Mouse (Mus musculus) stomach, embryonic 15.5 days (tissue): ENCODE measurements around the gene Fxyd5. TPM values are rescaled to one million over a fixed set of nuclear protein-coding genes. Genes with fewer than 3 reads are reported as not detected.

Source experiments
- ATAC-seq: fragments of 200-750 bp; cut with Nextera tagmentation; 2 replicates; pipeline ENCODE4 v1.8.0; 2017; ENCODE audit warnings: low read depth, moderate number of reproducible peaks, moderate TSS enrichment; ENCODE audit not compliant: insufficient read depth, low FRiP score
- H3K27ac ChIP-seq: fragments of 300-500 bp; sonication (generic); 2 replicates; pipeline ENCODE4 v1.5.1; 2015; ENCODE audit warnings: mild to moderate bottlenecking, inconsistent platforms
- H3K27me3 ChIP-seq: fragments of 300-500 bp; sonication (generic); replicated peaks from 2 replicates; pipeline ENCODE4 v1.6.1; 2015; ENCODE audit warnings: inconsistent platforms
- H3K36me3 ChIP-seq: fragments of 300-500 bp; sonication (generic); 2 replicates; pipeline ENCODE4 v1.6.1; 2015; ENCODE audit warnings: inconsistent platforms
- H3K4me1 ChIP-seq: fragments of 300-500 bp; sonication (generic); 2 replicates; pipeline ENCODE4 v1.6.1; 2015; ENCODE audit warnings: inconsistent platforms
- H3K4me2 ChIP-seq: fragments of 300-500 bp; sonication (generic); 2 replicates; pipeline ENCODE4 v1.6.1; 2015; ENCODE audit warnings: mild to moderate bottlenecking, inconsistent platforms
- H3K4me3 ChIP-seq: fragments of 300-500 bp; sonication (generic); replicated peaks from 2 replicates; pipeline ENCODE4 v1.5.1; 2015; ENCODE audit warnings: inconsistent platforms
- H3K9ac ChIP-seq: fragments of 300-500 bp; sonication (generic); 2 replicates; pipeline ENCODE4 v1.6.1; 2015; ENCODE audit warnings: inconsistent platforms
- H3K9me3 ChIP-seq: fragments of 300-500 bp; sonication (generic); 2 replicates; pipeline ENCODE4 v1.6.1; 2016; ENCODE audit warnings: inconsistent platforms
- WGBS: fragments of 180-500 bp; shearing (Covaris S2); methylation state at CpG from one replicate; pipeline ENCODE4 v1.1.7; 2015; 5-methylcytosine and 5-hydroxymethylcytosine counted together
- polyA plus RNA-seq: library from polyadenylated mRNA; unstranded; fragments of >200 nt; fragmentation: Nextera tagmentation; extraction: Ambion mirVana; gene quantifications from 2 replicates; pipeline ENCODE4 v1.2.1, GENCODE M21; 2015

Fxyd5 gene
- 27.1 and 29.0 TPM in 2 replicates for polyA plus RNA-seq

GRCm38 (mm10) chr7:31042431-31042910 lies at the start of gene Fxyd5:
Fxyd5 (minus strand) TSS chr7:31042481.
- Histone ChIP-seq H3K27me3 (peaks cover 16% of the 10 kb centered on the region; the same call in 1 of the 2 replicates), H3K9me3 (no peaks in the 10 kb centered on the region), H3K27ac (0 out of 2 replicates have a peak within 1 kb of the TSS, but pooled peaks have one; percentile 2), H3K4me3 (peak within 1 kb of the TSS; percentile 30), H3K4me1 (peaks cover 12% of the 10 kb centered on the region; the same call in 1 of the 2 replicates), H3K9ac (no peak within 1 kb of the TSS), H3K36me3 (no peaks in the 10 kb centered on the region), H3K4me2 (peak within 1 kb of the TSS; percentile 62)
- ATAC-seq, result no peak
- WGBS, result 47% methylated on average over 10 of the region's 10 CpGs

GRCm38 (mm10) chr7:31089721-31090120 lies 47.4 kb upstream of the Fxyd5 start:
- Histone ChIP-seq H3K4me1 (peaks cover 3% of the 10 kb centered on the region), H3K27ac (no peak overlapping the region), H3K4me2 (no peak overlapping the region), H3K4me3 (no peak overlapping the region), H3K9ac (no peak overlapping the region), H3K27me3 (no peaks in the 10 kb centered on the region), H3K9me3 (no peaks in the 10 kb centered on the region), H3K36me3 (no peaks in the 10 kb centered on the region)
- WGBS, result 63% methylated on average over 2 of the region's 2 CpGs
- no peak for ATAC-seq

- WGBS, result 70% methylated on average over 3 of the region's 3 CpGs
Observed at GRCm38 (mm10) chr7:31088206-31088605, 45.9 kb upstream of the Fxyd5 start.

GRCm38 (mm10) chr7:31087262-31087661 lies 45.0 kb upstream of the Fxyd5 start:
- Histone ChIP-seq H3K4me1 (peaks cover 17% of the 10 kb centered on the region), H3K27me3 (no peaks in the 10 kb centered on the region), H3K4me3 (no peak overlapping the region), H3K36me3 (no peaks in the 10 kb centered on the region), H3K9ac (no peak overlapping the region), H3K9me3 (no peaks in the 10 kb centered on the region), H3K27ac (no peak overlapping the region), H3K4me2 (no peak overlapping the region)
- 56% methylated on average over 2 of the region's 2 CpGs for WGBS
- ATAC-seq, result no peak

More at GRCm38 (mm10) chr7:31088206-31088605, 45.9 kb upstream of the Fxyd5 start:
- no peaks in the 10 kb centered on the region for H3K27me3 ChIP-seq
- H3K36me3 ChIP-seq, result no peaks in the 10 kb centered on the region
- H3K4me1 ChIP-seq, result peaks cover 12% of the 10 kb centered on the region
- no peaks in the 10 kb centered on the region for H3K9me3 ChIP-seq
- no peak for ATAC-seq
- H3K27ac ChIP-seq, result no peak overlapping the region
- no peak overlapping the region for H3K4me2 ChIP-seq
- H3K9ac ChIP-seq, result no peak overlapping the region
- H3K4me3 ChIP-seq, result no peak overlapping the region

- no peak for ATAC-seq
- H3K4me3 ChIP-seq, result no peak overlapping the region
- no peaks in the 10 kb centered on the region for H3K9me3 ChIP-seq
- H3K36me3 ChIP-seq, result no peaks in the 10 kb centered on the region
- H3K4me1 ChIP-seq, result peaks cover 17% of the 10 kb centered on the region
- no peaks in the 10 kb centered on the region for H3K27me3 ChIP-seq
- no peak overlapping the region for H3K4me2 ChIP-seq
- no peak overlapping the region for H3K9ac ChIP-seq
- 87% methylated on average over 9 of the region's 9 CpGs for WGBS
- peak overlapping the region; percentile 49; the same call in 1 of the 2 replicates for H3K27ac ChIP-seq
Observed at GRCm38 (mm10) chr7:31086175-31086755, 44.0 kb upstream of the Fxyd5 start.

- H3K4me2 ChIP-seq, result no peak overlapping the region
Observed at GRCm38 (mm10) chr7:31085171-31085570, 42.9 kb upstream of the Fxyd5 start.

GRCm38 (mm10) chr7:31084140-31084539 lies 41.9 kb upstream of the Fxyd5 start:
- no peak overlapping the region for H3K9ac ChIP-seq

More at GRCm38 (mm10) chr7:31085171-31085570, 42.9 kb upstream of the Fxyd5 start:
- Histone ChIP-seq H3K4me1 (peaks cover 17% of the 10 kb centered on the region), H3K27me3 (no peaks in the 10 kb centered on the region), H3K4me3 (no peak overlapping the region), H3K36me3 (no peaks in the 10 kb centered on the region), H3K9ac (no peak overlapping the region), H3K27ac (peak overlapping the region; percentile 49), H3K9me3 (no peaks in the 10 kb centered on the region)
- 54% methylated on average over 3 of the region's 3 CpGs for WGBS
- peak; percentile 78 for ATAC-seq

GRCm38 (mm10) chr7:31082831-31083588 lies 40.7 kb upstream of the Fxyd5 start:
- H3K36me3 ChIP-seq, result no peaks in the 10 kb centered on the region
- peak overlapping the region; percentile 35; the same call in 1 of the 2 replicates for H3K27ac ChIP-seq
- 64% methylated on average over 14 of the region's 14 CpGs for WGBS
- no peak overlapping the region for H3K9ac ChIP-seq
- H3K4me1 ChIP-seq, result peaks cover 17% of the 10 kb centered on the region
- no peak for ATAC-seq
- H3K9me3 ChIP-seq, result no peaks in the 10 kb centered on the region
- no peak overlapping the region for H3K4me2 ChIP-seq
- no peaks in the 10 kb centered on the region for H3K27me3 ChIP-seq
- H3K4me3 ChIP-seq, result no peak overlapping the region

More at GRCm38 (mm10) chr7:31084140-31084539, 41.9 kb upstream of the Fxyd5 start:
- Histone ChIP-seq H3K4me2 (no peak overlapping the region), H3K4me3 (no peak overlapping the region), H3K27ac (peak overlapping the region; percentile 63; the same call in 1 of the 2 replicates), H3K4me1 (peaks cover 17% of the 10 kb centered on the region), H3K27me3 (no peaks in the 10 kb centered on the region), H3K9me3 (no peaks in the 10 kb centered on the region), H3K36me3 (no peaks in the 10 kb centered on the region)
- no peak for ATAC-seq
- WGBS, result 39% methylated on average over 9 of the region's 9 CpGs

GRCm38 (mm10) chr7:31082106-31082505 lies 39.8 kb upstream of the Fxyd5 start:
- no peak overlapping the region for H3K4me2 ChIP-seq
- no peak overlapping the region for H3K27ac ChIP-seq
- no peak overlapping the region for H3K9ac ChIP-seq
- ATAC-seq, result no peak
- H3K36me3 ChIP-seq, result no peaks in the 10 kb centered on the region
- no peaks in the 10 kb centered on the region for H3K9me3 ChIP-seq
- no peaks in the 10 kb centered on the region for H3K27me3 ChIP-seq
- H3K4me1 ChIP-seq, result peaks cover 17% of the 10 kb centered on the region
- H3K4me3 ChIP-seq, result no peak overlapping the region

- Histone ChIP-seq H3K27ac (no peak overlapping the region), H3K4me2 (no peak overlapping the region), H3K9ac (no peak overlapping the region), H3K9me3 (no peaks in the 10 kb centered on the region), H3K27me3 (no peaks in the 10 kb centered on the region), H3K4me3 (no peak overlapping the region), H3K36me3 (no peaks in the 10 kb centered on the region), H3K4me1 (peaks cover 17% of the 10 kb centered on the region)
- ATAC-seq, result no peak
- 60% methylated on average over 1 of the region's 1 CpGs for WGBS
Observed at GRCm38 (mm10) chr7:31081106-31081505, 38.8 kb upstream of the Fxyd5 start.

- no peak for ATAC-seq
- Histone ChIP-seq H3K9me3 (no peaks in the 10 kb centered on the region), H3K27ac (no peak overlapping the region), H3K27me3 (no peaks in the 10 kb centered on the region), H3K4me3 (no peak overlapping the region), H3K4me1 (peaks cover 17% of the 10 kb centered on the region), H3K4me2 (no peak overlapping the region), H3K36me3 (no peaks in the 10 kb centered on the region), H3K9ac (no peak overlapping the region)
- 63% methylated on average over 3 of the region's 3 CpGs for WGBS
Observed at GRCm38 (mm10) chr7:31080611-31081010, 38.3 kb upstream of the Fxyd5 start.

- H3K36me3 ChIP-seq, result no peaks in the 10 kb centered on the region
- H3K27ac ChIP-seq, result no peak overlapping the region
- peaks cover 13% of the 10 kb centered on the region for H3K4me1 ChIP-seq
- no peak overlapping the region for H3K4me2 ChIP-seq
- WGBS, result 86% methylated on average over 8 of the region's 8 CpGs
- no peak overlapping the region for H3K4me3 ChIP-seq
- H3K9me3 ChIP-seq, result no peaks in the 10 kb centered on the region
- no peak overlapping the region for H3K9ac ChIP-seq
- no peaks in the 10 kb centered on the region for H3K27me3 ChIP-seq
- ATAC-seq, result no peak
Observed at GRCm38 (mm10) chr7:31079670-31080069, 37.4 kb upstream of the Fxyd5 start.
